Mouse (Mus musculus): ENCODE measurements around the gene Commd9. TPM values are rescaled to one million over a fixed set of nuclear protein-coding genes. Genes with fewer than 3 reads are reported as not detected.
A peak's percentile ranks its signal among the peaks of the same experiment; 100 is the strongest.

Gene Commd9
- polyA plus RNA-seq (2016; fragmentation: Nextera tagmentation; extraction: Ambion mirVana), result 66.7 and 71.8 TPM in 2 replicates

DNA sequence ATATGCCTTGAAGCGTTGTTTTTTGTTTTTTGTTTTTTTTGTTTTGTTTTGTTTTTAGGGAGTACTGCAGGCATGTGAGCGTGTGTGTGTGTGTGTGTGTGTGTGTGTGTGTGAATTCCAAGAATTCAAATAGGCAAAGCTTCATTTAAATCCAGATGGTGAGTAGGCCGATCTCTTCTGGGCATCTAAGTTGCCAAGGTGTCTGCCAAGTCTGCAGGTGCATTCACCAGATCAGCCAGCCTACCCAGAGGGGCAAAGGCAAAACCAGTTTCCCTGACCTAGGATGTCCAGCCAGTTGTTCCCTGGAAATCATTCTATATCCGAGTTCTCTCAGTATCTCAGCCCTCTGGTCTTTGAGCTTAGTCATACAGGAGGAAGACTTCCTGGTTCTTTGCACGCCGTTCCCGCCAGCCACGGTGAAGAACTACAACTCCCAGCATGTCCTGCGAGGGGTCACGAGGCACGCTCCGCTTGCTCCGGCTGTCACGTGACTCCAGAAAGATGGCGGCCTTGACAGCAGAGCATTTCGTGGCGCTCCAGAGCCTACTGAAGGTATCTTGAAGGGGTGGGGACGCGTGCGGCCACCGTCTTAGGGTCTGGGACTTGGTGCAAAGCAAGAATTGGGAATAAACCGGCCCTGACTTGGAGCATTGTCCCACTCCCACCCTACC is at the start of gene Commd9:
Gene Commd9 (plus strand): TSS at position 480 of the 671 bp plus-strand sequence.
- Histone ChIP-seq H3K27ac (replicated peaks) (peak within 1 kb of the TSS; percentile 84), H3K4me1 (peaks cover 23% of the 10 kb centered on the region), H3K27me3 (ENCODE audit: low read depth, poor library complexity, severe bottlenecking) (no peaks in the 10 kb centered on the region; the same call in 1 of the 2 replicates), H3K9me3 (replicated peaks) (no peaks in the 10 kb centered on the region), H3K36me3 (no peaks in the 10 kb centered on the region), H3K4me3 (peak within 1 kb of the TSS; percentile 82)
- peak; percentile 93 for DNase-seq (ENCODE audit: low spot score)
- 12% methylated on average over 22 of the region's 22 CpGs for WGBS

DNA sequence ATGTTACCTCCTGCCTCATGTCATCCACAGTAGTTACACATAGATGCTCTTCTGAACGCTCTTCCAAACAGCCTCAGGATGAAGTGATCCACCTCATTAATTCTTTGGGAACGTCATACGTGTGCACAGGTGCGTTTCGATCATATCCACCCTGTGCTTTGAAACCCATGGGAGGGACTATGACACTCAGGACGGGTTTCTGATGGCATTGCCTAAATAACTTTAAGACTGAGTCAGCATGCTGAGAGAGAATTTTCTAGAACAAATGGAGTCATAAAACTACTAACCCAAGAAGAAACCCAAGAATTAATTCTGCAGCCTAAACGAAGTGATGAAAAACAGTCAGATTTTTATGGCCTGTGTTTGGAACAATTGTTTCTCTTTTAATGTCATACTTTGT is 43.3 kb upstream of the Commd9 start:
- no peak for DNase-seq (ENCODE audit: low spot score)
- Histone ChIP-seq H3K36me3 (no peaks in the 10 kb centered on the region), H3K4me1 (peaks cover 2% of the 10 kb centered on the region), H3K4me3 (no peak overlapping the region), H3K9me3 (replicated peaks) (no peaks in the 10 kb centered on the region), H3K27me3 (ENCODE audit: low read depth, poor library complexity, severe bottlenecking) (no peaks in the 10 kb centered on the region), H3K27ac (replicated peaks) (no peak overlapping the region)
- 83% methylated on average over 7 of the region's 7 CpGs for WGBS

DNA sequence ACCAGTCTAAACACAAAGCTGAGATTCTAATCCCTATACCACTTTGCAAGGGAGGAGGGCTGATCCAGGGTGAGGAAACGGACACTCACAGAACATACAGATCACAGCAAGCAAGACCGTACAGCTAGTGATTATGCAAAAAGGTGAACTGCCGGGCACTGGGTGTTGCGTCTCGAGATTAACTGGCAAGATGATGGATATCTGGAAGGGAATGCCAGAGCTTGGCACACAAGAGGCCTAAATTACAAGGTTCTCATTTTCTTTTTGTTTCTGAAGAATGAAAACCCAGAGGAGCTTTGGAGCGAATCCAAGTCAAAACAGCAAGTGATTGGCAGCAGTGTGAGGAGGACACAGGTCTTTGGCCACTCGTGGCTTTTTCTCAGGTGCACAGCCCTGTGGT is 31.3 kb upstream of the Commd9 start:
- no peaks in the 10 kb centered on the region for H3K9me3 ChIP-seq (replicated peaks)
- no peaks in the 10 kb centered on the region for H3K27me3 ChIP-seq (ENCODE audit: low read depth, poor library complexity, severe bottlenecking)
- H3K4me3 ChIP-seq, result no peak overlapping the region
- no peaks in the 10 kb centered on the region for H3K4me1 ChIP-seq
- 87% methylated on average over 7 of the region's 7 CpGs for WGBS
- H3K36me3 ChIP-seq, result no peaks in the 10 kb centered on the region
- no peak for DNase-seq (ENCODE audit: low spot score)
- no peak overlapping the region for H3K27ac ChIP-seq (replicated peaks)

DNA sequence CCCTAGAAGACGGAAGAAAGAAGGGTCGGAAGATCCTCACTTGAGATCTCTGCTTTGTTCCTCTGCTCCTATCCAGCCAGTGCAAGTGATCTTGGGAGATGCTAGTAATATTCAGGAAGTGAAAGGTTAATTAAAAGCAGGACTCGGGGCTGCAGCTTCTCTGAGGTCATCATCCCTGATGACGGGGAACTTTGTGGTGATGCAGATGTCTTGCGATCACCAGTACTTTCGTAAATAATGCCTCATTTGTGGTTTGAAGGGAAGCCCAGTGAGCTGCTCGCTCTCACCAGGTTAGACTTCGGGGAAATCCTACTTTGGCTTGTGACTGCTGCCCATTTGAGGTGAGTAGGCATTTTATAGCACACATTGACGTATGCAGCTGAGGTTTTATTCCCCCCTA is 29.9 kb upstream of the Commd9 start:
- DNase-seq (ENCODE audit: low spot score), result no peak
- no peak overlapping the region for H3K4me3 ChIP-seq
- no peaks in the 10 kb centered on the region for H3K9me3 ChIP-seq (replicated peaks)
- WGBS, result 86% methylated on average over 9 of the region's 9 CpGs
- no peaks in the 10 kb centered on the region for H3K4me1 ChIP-seq
- no peaks in the 10 kb centered on the region for H3K36me3 ChIP-seq
- no peaks in the 10 kb centered on the region for H3K27me3 ChIP-seq (ENCODE audit: low read depth, poor library complexity, severe bottlenecking)
- no peak overlapping the region for H3K27ac ChIP-seq (replicated peaks)

DNA sequence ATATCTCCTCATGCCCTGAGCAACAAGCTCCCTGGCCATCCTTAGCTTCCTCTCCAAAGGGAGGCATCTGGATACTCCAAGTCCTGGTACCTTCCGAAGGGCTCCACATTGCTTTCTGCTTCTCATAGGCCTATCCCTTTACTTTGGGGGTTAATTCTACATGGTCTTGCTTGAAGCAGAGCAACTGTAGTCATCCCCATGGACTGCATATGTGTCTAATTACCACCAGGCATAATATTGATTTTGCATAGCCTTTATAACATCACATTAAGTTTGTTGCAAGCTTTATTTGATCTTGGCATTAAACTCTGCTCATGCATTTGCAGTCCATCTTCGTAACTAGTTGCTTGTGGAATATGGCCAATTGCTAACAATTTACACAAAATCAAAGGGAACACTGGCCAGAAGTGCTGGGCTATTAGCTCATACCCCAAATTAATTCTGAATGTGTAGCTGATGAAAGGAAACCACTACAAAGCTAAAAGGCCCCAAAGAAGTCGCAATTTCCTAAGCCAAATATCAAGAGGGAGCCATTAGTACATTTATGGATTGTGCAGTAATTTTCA is 25.0 kb upstream of the Commd9 start:
- H3K4me3 ChIP-seq, result no peak overlapping the region
- H3K9me3 ChIP-seq (replicated peaks), result no peaks in the 10 kb centered on the region
- no peaks in the 10 kb centered on the region for H3K4me1 ChIP-seq
- H3K36me3 ChIP-seq, result no peaks in the 10 kb centered on the region
- H3K27ac ChIP-seq (replicated peaks), result no peak overlapping the region
- H3K27me3 ChIP-seq (ENCODE audit: low read depth, poor library complexity, severe bottlenecking), result no peaks in the 10 kb centered on the region
- WGBS, result 92% methylated on average over 3 of the region's 3 CpGs
- no peak for DNase-seq (ENCODE audit: low spot score)

DNA sequence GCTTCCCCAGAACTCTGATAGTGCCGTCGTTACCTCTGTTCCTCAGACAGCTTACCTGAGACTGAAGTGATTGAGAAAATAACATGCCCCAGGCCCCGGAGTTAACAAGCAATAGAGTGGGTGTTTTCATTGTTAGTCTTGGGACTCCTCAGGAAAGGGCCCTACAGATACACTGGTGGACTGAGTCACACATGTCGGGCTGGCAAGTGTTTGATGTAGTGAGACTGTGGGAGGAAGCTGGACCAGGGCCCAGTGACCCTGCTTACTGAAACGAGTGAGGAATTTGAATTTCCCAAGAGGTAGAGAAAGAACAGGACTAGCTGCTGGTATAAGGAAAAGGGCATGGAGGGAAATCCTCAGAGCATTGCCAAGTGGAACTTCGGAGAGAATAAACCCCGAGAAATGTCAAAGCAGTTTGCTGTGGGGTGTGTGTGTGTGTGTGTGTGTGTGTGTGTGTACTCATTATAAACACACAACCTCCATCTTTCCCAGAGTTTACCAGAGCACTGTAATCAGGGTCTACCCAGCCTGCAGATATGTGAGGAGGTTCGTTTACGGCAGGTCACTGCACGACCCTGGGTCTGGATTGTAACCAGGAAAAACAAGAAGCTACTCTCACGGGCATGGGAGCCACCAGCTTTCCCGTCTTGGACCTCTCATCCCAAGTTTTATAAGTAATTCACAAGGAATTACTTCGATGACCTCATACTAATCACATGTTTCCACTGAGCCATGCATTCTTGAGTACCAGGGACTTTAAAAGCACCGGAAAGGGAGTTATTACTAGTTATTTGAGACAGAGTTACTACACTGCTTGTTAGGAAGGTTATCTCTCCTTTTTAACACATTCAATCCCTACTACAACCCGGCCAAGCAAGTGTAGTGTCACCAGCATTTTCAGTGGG is 23.6 kb upstream of the Commd9 start:
- H3K36me3 ChIP-seq, result no peaks in the 10 kb centered on the region
- DNase-seq (ENCODE audit: low spot score), result no peak
- H3K4me3 ChIP-seq, result no peak overlapping the region
- H3K27me3 ChIP-seq (ENCODE audit: low read depth, poor library complexity, severe bottlenecking), result no peaks in the 10 kb centered on the region
- H3K9me3 ChIP-seq (replicated peaks), result no peaks in the 10 kb centered on the region
- no peak overlapping the region for H3K27ac ChIP-seq (replicated peaks)
- WGBS, result 86% methylated on average over 15 of the region's 15 CpGs
- no peaks in the 10 kb centered on the region for H3K4me1 ChIP-seq

DNA sequence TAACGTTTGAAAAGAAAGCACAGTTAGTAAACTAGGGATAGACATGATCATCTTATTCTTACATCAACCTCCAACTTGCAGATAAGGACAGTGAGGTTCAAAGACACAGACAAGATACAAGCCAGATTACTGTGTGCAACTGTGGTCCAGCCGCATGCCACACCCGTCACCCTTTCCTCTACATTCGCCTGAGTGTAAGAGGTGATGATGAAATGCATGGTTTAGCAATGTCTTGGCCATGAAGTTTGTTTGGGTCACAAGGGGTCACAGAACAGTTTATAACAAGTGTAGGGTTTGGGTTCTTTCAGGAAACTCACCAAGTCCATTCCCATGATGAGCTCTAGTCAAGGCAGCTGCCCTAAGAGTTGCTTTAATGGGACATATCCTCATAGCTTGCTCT is 17.4 kb upstream of the Commd9 start:
- DNase-seq (ENCODE audit: low spot score), result no peak
- H3K4me3 ChIP-seq, result no peak overlapping the region
- H3K27me3 ChIP-seq (ENCODE audit: low read depth, poor library complexity, severe bottlenecking), result no peaks in the 10 kb centered on the region
- H3K27ac ChIP-seq (replicated peaks), result no peak overlapping the region
- WGBS, result 90% methylated on average over 4 of the region's 4 CpGs
- H3K36me3 ChIP-seq, result no peaks in the 10 kb centered on the region
- no peaks in the 10 kb centered on the region for H3K4me1 ChIP-seq
- no peaks in the 10 kb centered on the region for H3K9me3 ChIP-seq (replicated peaks)

DNA sequence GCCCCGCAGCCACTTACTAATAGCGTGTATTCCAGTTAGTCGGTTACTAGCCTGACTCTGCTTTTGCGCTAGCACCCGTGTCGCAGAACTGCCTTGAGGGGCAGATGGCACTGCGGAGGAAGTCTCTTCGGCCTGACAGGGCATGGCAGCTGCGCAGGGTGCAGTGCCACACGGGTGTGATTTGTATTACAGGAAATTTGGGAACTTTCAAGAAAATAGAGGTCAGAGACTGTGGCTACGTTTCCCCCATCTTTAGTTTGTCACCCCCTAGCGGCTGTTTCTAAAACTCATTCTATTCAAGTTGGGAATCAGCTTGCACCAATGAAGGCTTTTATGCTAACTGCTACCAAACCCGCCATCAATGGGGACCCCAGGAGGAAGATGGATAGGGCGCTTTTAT is 14.9 kb upstream of the Commd9 start:
- 34% methylated on average over 14 of the region's 14 CpGs for WGBS
- H3K4me3 ChIP-seq, result peak overlapping the region; percentile 23; the same call in 1 of the 2 replicates
- H3K4me1 ChIP-seq, result no peaks in the 10 kb centered on the region
- H3K27ac ChIP-seq (replicated peaks), result no peak overlapping the region
- peak; percentile 43 for DNase-seq (ENCODE audit: low spot score)
- H3K9me3 ChIP-seq (replicated peaks), result no peaks in the 10 kb centered on the region
- H3K27me3 ChIP-seq (ENCODE audit: low read depth, poor library complexity, severe bottlenecking), result no peaks in the 10 kb centered on the region
- H3K36me3 ChIP-seq, result no peaks in the 10 kb centered on the region

DNA sequence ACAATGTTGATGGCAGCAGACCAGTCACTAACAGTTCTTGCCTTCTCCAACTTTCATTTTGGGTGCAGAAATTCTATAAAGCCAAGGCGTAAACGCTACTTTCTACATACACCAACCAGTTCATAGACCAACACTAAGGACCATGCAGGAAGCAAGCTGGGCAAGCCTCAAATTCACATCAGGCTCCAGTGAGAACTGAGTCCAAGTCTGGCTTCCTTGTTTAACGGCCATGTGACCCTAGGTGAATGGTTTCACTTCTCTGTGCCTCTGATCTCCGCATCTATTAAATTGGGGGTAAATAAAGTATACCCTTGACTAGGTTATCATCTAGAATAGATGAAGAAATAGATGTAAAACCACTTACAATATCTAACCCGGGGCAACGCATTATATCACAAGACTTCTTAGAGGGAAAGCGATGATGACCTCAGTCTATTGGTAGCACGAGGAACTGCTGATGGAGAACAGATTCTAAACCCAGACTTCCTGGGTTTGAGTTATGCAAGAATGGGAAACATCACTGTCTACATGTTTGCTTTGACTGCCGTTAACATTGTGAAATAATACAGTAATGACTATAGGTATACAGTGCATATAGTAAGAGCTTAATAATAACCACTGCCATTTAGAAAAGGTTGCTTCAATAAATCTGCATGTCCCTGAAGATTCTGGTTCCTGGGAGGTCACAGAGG is 4.4 kb upstream of the Commd9 start:
- DNase-seq (ENCODE audit: low spot score), result no peak
- H3K4me3 ChIP-seq, result no peak overlapping the region
- WGBS, result 92% methylated on average over 9 of the region's 9 CpGs
- peaks cover 17% of the 10 kb centered on the region for H3K4me1 ChIP-seq
- no peaks in the 10 kb centered on the region for H3K36me3 ChIP-seq
- H3K27me3 ChIP-seq (ENCODE audit: low read depth, poor library complexity, severe bottlenecking), result no peaks in the 10 kb centered on the region; the same call in 1 of the 2 replicates
- no peaks in the 10 kb centered on the region for H3K9me3 ChIP-seq (replicated peaks)
- H3K27ac ChIP-seq (replicated peaks), result no peak overlapping the region

DNA sequence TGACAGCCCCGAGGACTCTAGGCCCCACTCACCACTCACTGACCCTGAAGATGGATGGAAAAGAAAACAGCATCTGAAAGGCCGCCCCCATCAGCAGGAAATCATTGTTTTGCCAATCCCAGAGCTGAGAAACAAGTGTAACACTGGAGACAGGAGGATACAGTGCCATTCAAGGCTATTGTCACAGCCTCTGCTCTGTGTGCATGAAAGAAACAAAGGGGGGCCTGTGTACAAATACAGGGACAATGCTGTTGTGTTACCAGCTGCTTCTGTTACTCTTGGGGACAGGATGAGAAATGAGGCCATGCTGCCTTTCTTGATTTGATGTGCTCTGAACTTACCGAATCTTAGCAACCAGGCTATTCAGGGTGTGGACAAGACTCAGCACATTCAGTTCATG is 3.0 kb upstream of the Commd9 start, which contains the start of gene Prr5l:
Gene Prr5l (minus strand): TSS at position 30 of the 400 bp plus-strand sequence.
- no peak for DNase-seq (ENCODE audit: low spot score)
- Histone ChIP-seq H3K27me3 (ENCODE audit: low read depth, poor library complexity, severe bottlenecking) (no peaks in the 10 kb centered on the region; the same call in 1 of the 2 replicates), H3K27ac (replicated peaks) (no peak within 1 kb of the TSS), H3K4me3 (no peak within 1 kb of the TSS), H3K4me1 (peaks cover 23% of the 10 kb centered on the region), H3K9me3 (replicated peaks) (no peaks in the 10 kb centered on the region), H3K36me3 (no peaks in the 10 kb centered on the region)
- 49% methylated on average over 3 of the region's 3 CpGs for WGBS

DNA sequence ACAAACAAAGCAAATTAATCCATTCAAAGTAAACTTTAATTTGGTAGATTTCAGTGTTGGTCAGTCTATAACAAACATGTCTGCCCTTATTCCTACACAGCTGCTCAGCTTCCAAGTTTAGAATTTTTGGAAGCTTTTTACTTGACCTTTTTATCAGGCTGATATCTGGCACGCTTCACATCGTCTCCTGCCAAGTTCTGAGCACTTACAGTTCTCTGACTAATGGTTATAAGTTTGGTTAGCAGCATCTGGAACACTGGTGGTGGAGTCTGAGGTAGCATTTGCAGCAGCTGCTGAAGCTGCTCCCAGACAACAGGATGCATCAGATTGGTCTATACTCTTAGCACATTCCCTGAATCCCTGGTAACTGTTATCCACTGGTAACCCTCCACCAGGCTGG is 1.8 kb upstream of the Commd9 start:
- DNase-seq (ENCODE audit: low spot score), result no peak
- Histone ChIP-seq H3K27me3 (ENCODE audit: low read depth, poor library complexity, severe bottlenecking) (no peaks in the 10 kb centered on the region; the same call in 1 of the 2 replicates), H3K36me3 (no peaks in the 10 kb centered on the region), H3K4me3 (no peak overlapping the region), H3K4me1 (peaks cover 23% of the 10 kb centered on the region), H3K27ac (replicated peaks) (no peak overlapping the region), H3K9me3 (replicated peaks) (no peaks in the 10 kb centered on the region)
- WGBS, result 92% methylated on average over 2 of the region's 2 CpGs

DNA sequence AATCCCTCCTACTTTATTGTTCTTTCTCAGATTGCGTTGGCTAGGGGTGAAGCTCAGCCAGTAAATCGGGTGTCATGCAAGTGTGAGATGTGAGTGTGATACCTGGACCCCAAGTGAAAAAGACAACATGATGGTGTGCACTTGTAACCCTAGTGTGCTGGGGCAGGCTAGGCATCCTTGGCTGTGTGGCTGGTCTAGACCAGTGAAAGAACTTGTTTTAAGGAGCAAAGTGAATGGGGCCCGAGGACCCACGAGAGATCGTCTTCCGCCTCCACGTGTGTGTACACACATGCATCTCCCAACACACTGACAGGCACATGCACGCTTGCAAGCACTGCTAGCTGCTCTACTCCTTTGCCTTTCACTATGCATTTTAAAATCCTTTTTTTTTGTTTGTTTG is 2.8 kb downstream of the Commd9 start:
- no peak for DNase-seq (ENCODE audit: low spot score)
- no peak overlapping the region for H3K27ac ChIP-seq (replicated peaks)
- H3K4me3 ChIP-seq, result no peak overlapping the region
- peaks cover 12% of the 10 kb centered on the region for H3K4me1 ChIP-seq
- no peaks in the 10 kb centered on the region for H3K36me3 ChIP-seq
- no peaks in the 10 kb centered on the region for H3K9me3 ChIP-seq (replicated peaks)
- 93% methylated on average over 8 of the region's 8 CpGs for WGBS
- H3K27me3 ChIP-seq (ENCODE audit: low read depth, poor library complexity, severe bottlenecking), result no peaks in the 10 kb centered on the region

All from midbrain, embryonic 10.5 days (tissue).